Mouse (Mus musculus): ENCODE measurements around the gene Epyc. TPM values are rescaled to one million over a fixed set of nuclear protein-coding genes. Genes with fewer than 3 reads are reported as not detected.

The Epyc gene
- polyA plus RNA-seq, 1 experiment from 2014 or later, result 0.08 TPM

- Histone ChIP-seq H3K36me3 (ENCODE audit: insufficient read depth, low read length) (no peaks in the 10 kb centered on the region), H3K4me3 (replicated peaks; ENCODE audit: low read depth, low read length) (no peak overlapping the region), H3K9ac (ENCODE audit: low read depth, low read length) (no peak overlapping the region), H3K4me2 (ENCODE audit: low read length) (no peak overlapping the region), H3K27me3 (ENCODE audit: insufficient read depth, low read length) (no peaks in the 10 kb centered on the region), H3K4me1 (replicated peaks; ENCODE audit: insufficient read depth, low read length) (no peaks in the 10 kb centered on the region), H3K9me3 (replicated peaks; ENCODE audit: low read length) (no peaks in the 10 kb centered on the region), H3K27ac (no peak overlapping the region)
- 54% methylated on average over 4 of the region's 4 CpGs for WGBS
- DNase-seq (ENCODE audit: low spot score) (peak; percentile 4), ATAC-seq (replicated peaks; ENCODE audit: low FRiP score, low read depth) (no peak)
- TF ChIP-seq CTCF (IDR thresholded peaks at IDR 0.05; ENCODE audit: low read depth), result no peak
These were observed 18.8 kb upstream of the Epyc start for GRCm38 (mm10) chr10:97625116-97625515.

GRCm38 (mm10) chr10:97626543-97626942, 17.3 kb upstream of the Epyc start:
- Histone ChIP-seq H3K9ac (ENCODE audit: low read depth, low read length) (no peak overlapping the region), H3K4me2 (ENCODE audit: low read length) (no peak overlapping the region), H3K4me1 (replicated peaks; ENCODE audit: insufficient read depth, low read length) (no peaks in the 10 kb centered on the region), H3K27me3 (ENCODE audit: insufficient read depth, low read length) (no peaks in the 10 kb centered on the region), H3K36me3 (ENCODE audit: insufficient read depth, low read length) (no peaks in the 10 kb centered on the region), H3K9me3 (replicated peaks; ENCODE audit: low read length) (no peaks in the 10 kb centered on the region), H3K4me3 (replicated peaks; ENCODE audit: low read depth, low read length) (no peak overlapping the region), H3K27ac (no peak overlapping the region)
- WGBS, result 78% methylated on average over 1 of the region's 1 CpGs
- TF ChIP-seq CTCF (IDR thresholded peaks at IDR 0.05; ENCODE audit: low read depth), result no peak
- no peak for ATAC-seq (replicated peaks; ENCODE audit: low FRiP score, low read depth)
- DNase-seq (ENCODE audit: low spot score), result peak; percentile 3

DNA sequence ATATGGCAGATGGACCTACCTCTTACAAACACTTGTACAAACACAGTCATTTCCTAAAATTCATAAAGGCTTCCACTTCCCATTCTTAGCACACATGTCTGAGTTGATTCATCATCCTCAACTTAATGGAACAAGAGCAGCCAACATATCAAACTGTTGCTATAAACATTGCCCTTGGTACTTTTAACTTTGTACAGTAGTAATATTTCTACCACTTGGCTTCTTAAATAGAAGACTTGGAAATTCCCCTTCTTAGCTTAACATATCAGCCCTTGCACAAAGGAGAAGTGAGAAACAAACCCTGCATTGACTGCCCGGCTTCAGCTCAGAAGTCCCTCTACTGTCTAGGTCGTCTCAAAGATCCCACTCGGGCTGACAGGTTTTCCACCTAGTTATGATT, 12.8 kb upstream of the Epyc start:
- no peak for TF ChIP-seq CTCF (IDR thresholded peaks at IDR 0.05; ENCODE audit: low read depth)
- ATAC-seq (replicated peaks; ENCODE audit: low FRiP score, low read depth) (no peak), DNase-seq (ENCODE audit: low spot score) (no peak)
- no peak overlapping the region for H3K4me2 ChIP-seq (ENCODE audit: low read length)
- H3K27ac ChIP-seq, result no peak overlapping the region
- H3K27me3 ChIP-seq (ENCODE audit: insufficient read depth, low read length), result no peaks in the 10 kb centered on the region
- no peak overlapping the region for H3K9ac ChIP-seq (ENCODE audit: low read depth, low read length)
- WGBS, result 93% methylated on average over 3 of the region's 3 CpGs
- H3K36me3 ChIP-seq (ENCODE audit: insufficient read depth, low read length), result no peaks in the 10 kb centered on the region
- H3K4me3 ChIP-seq (replicated peaks; ENCODE audit: low read depth, low read length), result no peak overlapping the region
- H3K9me3 ChIP-seq (replicated peaks; ENCODE audit: low read length), result no peaks in the 10 kb centered on the region
- H3K4me1 ChIP-seq (replicated peaks; ENCODE audit: insufficient read depth, low read length), result no peaks in the 10 kb centered on the region

GRCm38 (mm10) chr10:97641926-97642325, 1.9 kb upstream of the Epyc start:
- no peak overlapping the region for H3K4me3 ChIP-seq (replicated peaks; ENCODE audit: low read depth, low read length)
- no peaks in the 10 kb centered on the region for H3K27me3 ChIP-seq (ENCODE audit: insufficient read depth, low read length)
- H3K36me3 ChIP-seq (ENCODE audit: insufficient read depth, low read length), result no peaks in the 10 kb centered on the region
- H3K9me3 ChIP-seq (replicated peaks; ENCODE audit: low read length), result no peaks in the 10 kb centered on the region
- DNase-seq (ENCODE audit: low spot score), result no peak
- H3K4me1 ChIP-seq (replicated peaks; ENCODE audit: insufficient read depth, low read length), result no peaks in the 10 kb centered on the region
- WGBS, result 92% methylated on average over 2 of the region's 2 CpGs
- H3K9ac ChIP-seq (ENCODE audit: low read depth, low read length), result no peak overlapping the region
- TF ChIP-seq CTCF (IDR thresholded peaks at IDR 0.05; ENCODE audit: low read depth), result no peak
- ATAC-seq (replicated peaks; ENCODE audit: low FRiP score, low read depth), result no peak
- H3K4me2 ChIP-seq (ENCODE audit: low read length), result no peak overlapping the region
- H3K27ac ChIP-seq, result no peak overlapping the region

- TF ChIP-seq CTCF (IDR thresholded peaks at IDR 0.05; ENCODE audit: low read depth), result no peak
- no peaks in the 10 kb centered on the region for H3K36me3 ChIP-seq (ENCODE audit: insufficient read depth, low read length)
- H3K9ac ChIP-seq (ENCODE audit: low read depth, low read length), result no peak overlapping the region
- ATAC-seq (replicated peaks; ENCODE audit: low FRiP score, low read depth) (no peak), DNase-seq (ENCODE audit: low spot score) (peak; percentile 78)
- H3K27ac ChIP-seq, result no peak overlapping the region
- 33% methylated on average over 2 of the region's 2 CpGs for whole genome bisulfite sequencing
- no peak overlapping the region for H3K4me2 ChIP-seq (ENCODE audit: low read length)
- no peaks in the 10 kb centered on the region for H3K9me3 ChIP-seq (replicated peaks; ENCODE audit: low read length)
- no peaks in the 10 kb centered on the region for H3K27me3 ChIP-seq (ENCODE audit: insufficient read depth, low read length)
- no peak overlapping the region for H3K4me3 ChIP-seq (replicated peaks; ENCODE audit: low read depth, low read length)
- H3K4me1 ChIP-seq (replicated peaks; ENCODE audit: insufficient read depth, low read length), result no peaks in the 10 kb centered on the region
These were observed 6.5 kb downstream of the Epyc start for GRCm38 (mm10) chr10:97650334-97650733.

- Histone ChIP-seq H3K9ac (ENCODE audit: low read depth, low read length) (no peak overlapping the region), H3K4me2 (ENCODE audit: low read length) (no peak overlapping the region), H3K9me3 (replicated peaks; ENCODE audit: low read length) (no peaks in the 10 kb centered on the region), H3K4me3 (replicated peaks; ENCODE audit: low read depth, low read length) (no peak overlapping the region), H3K4me1 (replicated peaks; ENCODE audit: insufficient read depth, low read length) (no peaks in the 10 kb centered on the region), H3K36me3 (ENCODE audit: insufficient read depth, low read length) (no peaks in the 10 kb centered on the region), H3K27me3 (ENCODE audit: insufficient read depth, low read length) (no peaks in the 10 kb centered on the region), H3K27ac (no peak overlapping the region)
- DNase-seq (ENCODE audit: low spot score), result no peak
- WGBS, result 89% methylated on average over 1 of the region's 1 CpGs
- ATAC-seq (replicated peaks; ENCODE audit: low FRiP score, low read depth), result no peak
- no peak for TF ChIP-seq CTCF (IDR thresholded peaks at IDR 0.05; ENCODE audit: low read depth)
These were observed 15.6 kb downstream of the Epyc start for GRCm38 (mm10) chr10:97659489-97659888.

- TF ChIP-seq CTCF (IDR thresholded peaks at IDR 0.05; ENCODE audit: low read depth), result no peak
- no peak overlapping the region for H3K27ac ChIP-seq
- H3K27me3 ChIP-seq (ENCODE audit: insufficient read depth, low read length), result no peaks in the 10 kb centered on the region
- H3K9ac ChIP-seq (ENCODE audit: low read depth, low read length), result no peak overlapping the region
- no peaks in the 10 kb centered on the region for H3K9me3 ChIP-seq (replicated peaks; ENCODE audit: low read length)
- no peaks in the 10 kb centered on the region for H3K4me1 ChIP-seq (replicated peaks; ENCODE audit: insufficient read depth, low read length)
- WGBS, result 43% methylated on average over 4 of the region's 4 CpGs
- no peak overlapping the region for H3K4me2 ChIP-seq (ENCODE audit: low read length)
- H3K4me3 ChIP-seq (replicated peaks; ENCODE audit: low read depth, low read length), result no peak overlapping the region
- DNase-seq (ENCODE audit: low spot score) (peak; percentile 58), ATAC-seq (replicated peaks; ENCODE audit: low FRiP score, low read depth) (no peak)
- no peaks in the 10 kb centered on the region for H3K36me3 ChIP-seq (ENCODE audit: insufficient read depth, low read length)
These were observed 24.8 kb downstream of the Epyc start for GRCm38 (mm10) chr10:97668656-97669055.
